Mouse (Mus musculus): ENCODE measurements around the gene Olfr986. TPM values are rescaled to one million over a fixed set of nuclear protein-coding genes. Genes with fewer than 3 reads are reported as not detected.

The Olfr986 gene
- polyA plus RNA-seq, 1 experiment, result not detected

DNA sequence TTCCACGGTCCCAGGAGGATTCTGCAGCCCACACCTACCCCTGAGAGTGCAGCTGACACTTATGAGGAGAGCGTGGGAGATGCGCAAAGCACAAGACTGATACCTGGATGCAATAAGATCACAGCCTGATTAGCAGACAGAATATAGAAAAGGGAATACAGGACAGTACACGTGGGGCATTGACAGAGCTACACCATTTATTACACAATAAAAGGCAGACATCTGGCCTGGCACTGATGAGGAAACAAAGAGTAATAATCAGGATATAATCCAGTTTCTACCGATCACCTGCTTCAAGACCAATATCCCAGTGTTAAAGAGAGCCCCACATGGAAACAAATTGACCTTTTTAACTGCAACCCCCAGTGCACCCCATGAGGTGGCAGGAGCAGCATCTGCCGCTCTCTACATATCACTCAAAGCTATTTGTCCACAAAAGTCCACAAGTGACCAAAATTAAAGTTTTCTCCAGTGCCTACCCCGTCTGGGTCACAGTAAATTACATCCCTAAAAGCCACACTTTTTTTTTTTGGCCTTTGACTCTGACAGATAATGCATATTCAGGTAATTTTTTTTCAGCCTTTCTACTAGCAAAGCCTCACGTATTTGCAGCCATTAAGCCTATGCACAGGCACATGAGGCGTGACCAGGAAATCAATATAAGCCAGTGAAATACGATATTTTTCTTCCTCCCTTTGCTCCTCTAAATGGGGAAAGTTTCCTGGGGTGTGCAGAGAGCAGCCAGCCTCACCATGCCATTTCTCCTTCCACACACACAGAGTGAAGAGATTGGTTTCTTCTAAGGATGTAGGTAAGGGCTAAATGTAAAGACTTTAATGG lies 53.7 kb downstream of the Olfr986 start:
- H3K27me3 ChIP-seq (ENCODE audit: control insufficient read depth, insufficient read depth, low read length), result no peaks in the 10 kb centered on the region
- no peak for TF ChIP-seq CTCF (IDR thresholded peaks at IDR 0.05; ENCODE audit: extremely low read depth, insufficient read length, insufficient replicate concordance, low read depth, low read length)
- TF ChIP-seq POLR2A (IDR thresholded peaks at IDR 0.05; ENCODE audit: low read depth, low read length), result no peak
- no peak overlapping the region for H3K27ac ChIP-seq (ENCODE audit: insufficient read depth, low read depth, low read length)
- no peak overlapping the region for H3K4me3 ChIP-seq (ENCODE audit: low read depth, low read length)
- 37% methylated on average over 10 of the region's 10 CpGs for WGBS
- no peaks in the 10 kb centered on the region for H3K36me3 ChIP-seq (ENCODE audit: control insufficient read depth, insufficient read depth, low read length)
- no peaks in the 10 kb centered on the region for H3K4me1 ChIP-seq (ENCODE audit: control insufficient read depth, insufficient read depth, insufficient read length, low read length)

DNA sequence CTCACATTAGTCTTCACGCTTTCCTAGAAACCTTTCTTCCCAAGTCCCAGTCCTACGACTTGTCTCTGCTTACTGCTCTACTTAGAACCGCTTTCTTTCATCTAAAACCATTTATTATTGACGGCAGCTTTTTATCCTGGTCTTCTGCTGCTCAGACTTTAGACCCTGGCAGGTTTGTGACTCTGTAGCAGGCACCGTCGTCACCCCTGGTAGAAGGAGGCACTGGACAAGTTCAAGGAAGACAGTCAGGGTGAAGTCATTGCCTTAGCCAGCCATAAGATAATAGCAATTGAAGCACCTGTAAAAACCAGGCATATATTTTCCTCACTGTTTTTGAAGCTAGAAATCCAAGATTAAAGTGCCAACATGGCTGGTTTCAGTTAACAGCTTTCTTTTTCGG lies 54.5 kb downstream of the Olfr986 start:
- no peak overlapping the region for H3K4me3 ChIP-seq (ENCODE audit: low read depth, low read length)
- no peaks in the 10 kb centered on the region for H3K27me3 ChIP-seq (ENCODE audit: control insufficient read depth, insufficient read depth, low read length)
- H3K36me3 ChIP-seq (ENCODE audit: control insufficient read depth, insufficient read depth, low read length), result no peaks in the 10 kb centered on the region
- H3K4me1 ChIP-seq (ENCODE audit: control insufficient read depth, insufficient read depth, insufficient read length, low read length), result no peaks in the 10 kb centered on the region
- H3K27ac ChIP-seq (ENCODE audit: insufficient read depth, low read depth, low read length), result no peak overlapping the region
- no peak for TF ChIP-seq POLR2A (IDR thresholded peaks at IDR 0.05; ENCODE audit: low read depth, low read length)
- TF ChIP-seq CTCF (IDR thresholded peaks at IDR 0.05; ENCODE audit: extremely low read depth, insufficient read length, insufficient replicate concordance, low read depth, low read length), result no peak
- WGBS, result 40% methylated on average over 7 of the region's 7 CpGs

Other genes starting within 250 kb of the Olfr986 start
- gene Olfr974, start 243.4 kb upstream of the Olfr986 start, polyA plus RNA-seq (2012; rRNA removed), result not detected in 2 replicates
- gene Olfr975, start 228.9 kb upstream of the Olfr986 start, polyA plus RNA-seq (2012; rRNA removed), result 0.03 TPM in 1 of 2 replicates, not detected in the other
- not detected in 2 replicates for gene Olfr976, start 219.8 kb upstream of the Olfr986 start, polyA plus RNA-seq (2012; rRNA removed)
- gene Olfr978, start 188.8 kb upstream of the Olfr986 start, polyA plus RNA-seq (2012; rRNA removed), result not detected in 2 replicates
- gene Olfr979, start 177.5 kb upstream of the Olfr986 start, polyA plus RNA-seq (2012; rRNA removed), result not detected in 2 replicates
- not detected in 2 replicates for gene Olfr980, start 171.3 kb upstream of the Olfr986 start, polyA plus RNA-seq (2012; rRNA removed)
- not detected in 2 replicates for gene Olfr981, start 159.5 kb upstream of the Olfr986 start, polyA plus RNA-seq (2012; rRNA removed)
- gene Olfr982, start 107.1 kb upstream of the Olfr986 start, polyA plus RNA-seq (2012; rRNA removed), result not detected in 2 replicates
- not detected in 2 replicates for gene Olfr983, start 87.3 kb upstream of the Olfr986 start, polyA plus RNA-seq (2012; rRNA removed)
- gene Olfr984, start 66.7 kb upstream of the Olfr986 start, polyA plus RNA-seq (2012; rRNA removed), result not detected in 2 replicates
- not detected in 2 replicates for gene Olfr985, start 50.7 kb upstream of the Olfr986 start, polyA plus RNA-seq (2012; rRNA removed)
- not detected in 2 replicates for gene Tmem225, start 32.8 kb upstream of the Olfr986 start, polyA plus RNA-seq (2012; rRNA removed)
- gene Zfp202, start 11.4 kb downstream of the Olfr986 start, polyA plus RNA-seq (2012; rRNA removed), result 0.19 and 0.35 TPM in 2 replicates
- gene Scn3b, start 88.3 kb downstream of the Olfr986 start, polyA plus RNA-seq (2012; rRNA removed), result 0.13 and 0.43 TPM in 2 replicates

Measured in small intestine, adult 2 months (tissue).